Mouse (Mus musculus): Measurements from ENCODE around the gene Slc25a48.

The Slc25a48 gene

DNA sequence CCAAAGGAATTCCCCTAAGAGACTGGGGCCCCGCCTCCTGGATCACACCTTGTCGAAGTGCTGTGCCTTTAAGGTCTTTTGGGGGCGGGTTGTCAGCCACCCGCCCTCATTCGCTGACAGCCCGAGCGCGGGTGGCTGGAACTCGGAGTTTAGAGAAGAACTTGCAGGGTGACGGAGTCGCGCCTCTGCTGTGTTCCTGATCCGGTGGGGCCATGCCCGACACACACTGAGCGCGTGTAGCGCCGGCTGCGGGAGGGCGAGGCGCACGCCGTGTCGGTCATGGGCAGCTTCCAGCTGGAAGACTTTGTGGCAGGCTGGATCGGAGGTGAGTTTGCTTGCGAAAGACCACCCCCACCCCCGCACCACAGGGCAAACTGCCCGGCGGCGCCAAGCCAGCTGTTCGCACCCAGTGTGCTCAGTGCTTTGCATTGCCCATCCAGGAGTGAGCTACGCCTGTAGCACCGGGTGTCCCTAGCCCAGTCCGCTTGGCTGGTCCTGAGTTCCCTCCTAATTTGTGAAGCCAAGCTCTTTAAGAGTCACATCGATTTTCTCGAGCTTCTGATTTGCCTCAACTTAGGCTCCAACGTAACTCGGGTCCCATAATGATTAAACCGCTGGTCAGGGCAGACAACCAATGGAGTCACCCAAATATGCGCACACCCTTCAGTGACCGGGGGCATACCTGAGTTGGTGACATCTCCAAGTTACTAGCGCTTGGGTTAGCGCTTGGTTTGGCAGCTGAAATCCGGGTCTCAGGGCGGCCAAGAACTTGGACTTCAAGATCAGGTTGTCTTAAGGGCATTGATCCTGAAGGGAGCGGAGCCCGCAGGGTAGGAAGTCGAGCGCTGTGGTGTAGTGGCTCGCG is at the start of gene Slc25a48:
Slc25a48 (plus strand) TSS at position 145 of the 865 bp plus-strand sequence.
- DNase-seq (ENCODE audit: low spot score): peak; percentile 23

DNA sequence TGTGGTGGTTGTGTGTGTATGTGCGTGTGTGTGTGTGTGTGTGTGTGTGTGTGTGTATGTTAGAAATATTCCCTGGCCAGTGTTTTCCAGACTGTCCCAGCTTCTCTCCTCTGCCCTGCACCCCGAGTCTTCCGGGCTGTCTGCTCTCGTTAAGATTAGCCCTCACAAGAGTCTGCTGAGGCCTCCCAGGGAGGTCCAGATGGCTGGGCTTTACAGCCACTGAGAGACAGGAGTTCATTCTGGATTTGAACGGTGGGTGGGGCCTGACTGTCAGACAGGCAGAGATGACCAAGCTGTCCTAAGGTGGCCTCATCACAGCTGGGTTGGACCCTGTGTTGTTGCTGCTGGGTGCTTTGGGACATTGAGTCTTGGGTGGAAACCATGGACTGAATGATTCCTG is 40.6 kb upstream of the Slc25a48 start:
- DNase-seq (ENCODE audit: low spot score): peak; percentile 40

DNA sequence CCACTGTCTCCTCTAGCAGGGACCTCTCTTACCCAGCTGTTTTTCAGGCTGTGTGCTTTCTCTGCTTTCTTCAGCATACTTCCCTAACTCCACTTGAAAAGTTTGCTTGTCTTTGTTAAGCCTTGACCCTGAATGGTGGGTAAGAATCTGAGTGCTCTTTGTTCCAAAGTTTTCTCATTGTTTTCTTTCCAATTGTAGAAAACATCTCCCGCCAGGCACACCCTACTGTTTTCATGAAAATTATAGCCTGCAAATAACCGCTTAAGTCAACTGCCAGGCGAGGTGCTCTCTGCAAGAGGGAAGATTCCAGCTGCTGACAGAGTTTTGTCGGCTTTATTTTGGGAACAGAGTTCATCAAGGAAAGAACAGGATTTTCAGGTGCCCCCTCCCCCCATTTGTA is 37.0 kb upstream of the Slc25a48 start:
- DNase-seq (ENCODE audit: low spot score): no peak

DNA sequence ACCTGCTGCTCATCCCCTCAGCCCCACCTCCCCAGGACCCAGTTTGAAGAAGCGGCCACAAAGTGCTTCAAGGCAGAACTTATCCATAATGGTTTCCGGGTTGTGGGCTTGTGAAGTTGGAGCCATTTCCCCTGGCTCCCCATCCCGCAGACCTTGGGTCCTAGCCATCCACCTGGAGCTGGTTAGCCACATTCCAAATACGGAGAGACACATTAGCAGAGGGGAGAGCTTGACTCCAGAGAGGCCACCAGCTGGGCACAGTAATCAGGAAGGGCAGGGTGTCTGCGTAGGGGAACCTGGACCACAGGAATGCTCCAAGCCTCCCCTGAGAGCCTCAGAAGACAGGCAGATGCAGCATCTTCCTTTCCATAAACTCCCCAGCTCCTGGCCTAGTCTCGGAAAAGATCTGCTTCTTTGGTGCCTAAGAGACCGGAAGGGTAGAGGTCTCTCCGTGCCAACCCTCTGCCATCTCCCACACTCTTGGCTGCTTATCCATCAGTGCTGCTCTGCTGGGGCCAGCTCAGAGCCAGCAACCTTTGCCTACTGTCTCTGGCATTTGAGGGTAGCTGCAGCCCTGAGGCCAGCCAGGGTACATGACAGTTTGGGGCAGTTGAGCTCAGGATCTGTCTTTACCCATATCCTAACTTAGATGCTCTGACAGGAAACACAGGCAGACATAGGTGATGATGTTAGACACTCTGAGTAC is 34.6 kb upstream of the Slc25a48 start:
- no peak for DNase-seq (ENCODE audit: low spot score)

DNA sequence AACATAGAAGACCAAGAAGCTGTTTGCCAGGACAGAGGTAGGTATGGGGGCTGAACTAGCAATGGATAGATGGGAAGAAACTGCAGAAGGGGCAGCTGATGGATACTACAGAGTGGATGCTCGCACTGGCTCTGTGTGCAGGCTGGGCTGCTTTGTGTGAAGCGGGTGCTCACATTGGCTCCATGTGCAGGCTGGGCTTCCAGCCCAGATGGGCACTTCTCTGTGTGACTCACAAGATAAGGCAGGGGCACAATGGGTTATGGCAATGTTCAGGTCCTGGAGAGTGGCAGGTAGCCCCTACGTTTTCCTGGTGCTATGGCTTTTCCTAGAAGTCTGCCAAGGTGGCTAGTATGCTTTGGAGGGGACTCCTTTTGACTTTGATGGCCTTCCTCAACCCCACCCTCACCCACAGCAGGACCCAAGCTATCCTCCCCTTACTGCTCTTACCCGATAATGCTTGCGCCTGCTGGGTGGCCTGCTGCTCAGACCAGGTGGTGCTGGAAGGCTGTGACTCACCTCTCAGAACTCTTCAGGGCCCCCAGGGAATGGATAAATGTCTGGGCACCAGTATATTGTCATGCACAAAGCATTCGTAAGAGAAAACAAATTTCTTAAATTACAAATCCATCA is 33.5 kb upstream of the Slc25a48 start:
- DNase-seq (ENCODE audit: low spot score): no peak

GRCm38 (mm10) chr13:56412286-56412873 is 25.8 kb upstream of the Slc25a48 start:
- DNase-seq (ENCODE audit: low spot score): no peak

GRCm38 (mm10) chr13:56418685-56419483 is 19.3 kb upstream of the Slc25a48 start:
- peak; percentile 43 for DNase-seq (ENCODE audit: low spot score)

GRCm38 (mm10) chr13:56419538-56419937 is 18.6 kb upstream of the Slc25a48 start:
- no peak for DNase-seq (ENCODE audit: low spot score)

DNA sequence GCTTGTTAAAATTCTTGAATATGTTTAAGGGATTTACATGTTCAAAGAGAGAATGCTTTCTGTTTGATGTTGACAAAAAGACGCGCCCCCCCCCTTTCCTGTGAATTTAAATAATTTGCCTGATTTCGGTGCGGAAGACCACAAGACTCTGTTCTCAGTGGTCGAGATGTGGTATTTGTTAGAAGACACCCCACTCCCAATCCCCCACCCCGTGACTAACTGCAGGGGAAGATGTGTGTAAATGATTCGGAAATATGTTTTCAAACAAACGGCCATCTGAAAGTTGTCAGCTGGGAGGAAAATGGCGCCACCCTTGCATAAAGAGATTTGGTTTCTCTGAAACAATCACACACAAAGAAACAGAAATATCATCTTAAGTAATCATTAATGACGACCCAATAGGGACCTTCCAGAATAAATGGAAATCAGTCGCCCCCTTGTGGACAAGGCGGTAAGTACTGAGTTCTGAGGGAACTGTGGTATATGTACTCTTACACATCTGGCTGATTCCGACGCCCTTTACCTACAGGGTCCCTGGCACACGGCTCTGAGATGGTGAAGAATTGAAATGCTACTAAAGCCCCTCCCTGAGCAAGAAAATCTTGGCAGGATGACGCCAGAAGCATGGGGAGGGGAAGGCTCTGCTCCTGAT is 16.0 kb upstream of the Slc25a48 start:
- peak; percentile 67 for DNase-seq (ENCODE audit: low spot score)

GRCm38 (mm10) chr13:56425931-56426330 is 12.2 kb upstream of the Slc25a48 start:
- DNase-seq (ENCODE audit: low spot score): peak; percentile 44

GRCm38 (mm10) chr13:56426365-56426764 is 11.8 kb upstream of the Slc25a48 start, which contains the start of gene Gm3045:
Gene Gm3045, plus strand, starts transcription at chr13:56426594.
- no peak for DNase-seq (ENCODE audit: low spot score)

DNA sequence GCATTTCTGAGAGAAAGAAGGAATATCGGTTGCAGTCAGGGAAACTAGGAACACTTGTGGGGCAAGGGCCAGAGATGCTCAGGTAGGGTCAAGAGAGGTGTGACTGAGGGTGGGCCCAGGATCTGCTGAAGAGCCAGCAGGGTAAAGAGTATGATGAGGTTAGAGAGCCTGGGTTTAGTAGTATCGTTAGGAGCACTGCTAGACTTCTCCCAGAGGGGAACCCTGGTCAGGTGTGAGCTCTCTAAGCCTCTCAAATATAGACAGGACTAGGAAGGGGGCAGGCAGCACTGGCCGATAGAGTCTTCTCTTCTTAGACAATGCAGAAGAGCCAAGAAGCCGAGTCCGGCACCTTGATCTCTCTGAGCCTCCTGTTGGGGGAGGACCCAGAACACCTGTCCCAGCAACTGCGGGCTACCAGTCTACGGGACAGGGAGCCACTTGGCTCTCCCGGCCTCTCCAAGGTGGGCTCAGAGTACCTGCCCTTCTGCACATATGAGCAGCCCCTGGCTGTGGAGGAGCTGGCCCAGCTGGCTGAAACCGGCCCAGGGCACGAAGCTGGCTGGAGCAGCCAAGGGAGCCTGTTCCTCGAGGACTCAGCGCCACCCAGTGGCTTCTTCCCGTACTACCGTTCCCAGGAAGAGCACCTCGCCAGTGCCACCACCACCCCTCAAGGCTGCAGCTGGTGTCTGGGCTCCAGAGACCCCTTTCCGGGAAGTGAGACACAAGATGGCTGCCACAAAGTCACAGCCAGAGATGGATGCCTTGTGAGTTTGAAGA is 9.2 kb upstream of the Slc25a48 start:
- DNase-seq (ENCODE audit: low spot score): peak; percentile 36

DNA sequence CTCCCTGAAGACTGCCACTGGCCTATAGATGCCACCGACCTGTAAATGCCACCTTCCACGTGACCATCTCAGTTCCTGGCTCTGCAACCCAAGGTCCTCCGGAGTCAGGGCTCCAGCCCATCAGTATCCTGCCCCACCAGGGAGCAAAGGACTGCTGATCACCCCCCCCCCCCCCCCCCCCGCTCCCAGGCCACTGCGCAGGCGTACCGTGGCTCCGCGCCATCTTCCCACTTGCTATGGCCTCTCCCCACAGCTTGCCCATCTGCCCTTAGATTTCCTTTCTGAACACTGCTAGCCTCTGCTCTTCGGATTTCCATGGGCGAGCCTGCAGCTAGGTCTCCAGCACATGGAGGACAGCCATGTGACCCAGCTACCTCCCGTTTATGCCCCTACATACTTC is 5.7 kb upstream of the Slc25a48 start:
- no peak for DNase-seq (ENCODE audit: low spot score)

GRCm38 (mm10) chr13:56433466-56433865 is 4.7 kb upstream of the Slc25a48 start:
- DNase-seq (ENCODE audit: low spot score): peak; percentile 18

- peak; percentile 46 for DNase-seq (ENCODE audit: low spot score)
Measured at GRCm38 (mm10) chr13:56434311-56434751, 3.8 kb upstream of the Slc25a48 start.

DNA sequence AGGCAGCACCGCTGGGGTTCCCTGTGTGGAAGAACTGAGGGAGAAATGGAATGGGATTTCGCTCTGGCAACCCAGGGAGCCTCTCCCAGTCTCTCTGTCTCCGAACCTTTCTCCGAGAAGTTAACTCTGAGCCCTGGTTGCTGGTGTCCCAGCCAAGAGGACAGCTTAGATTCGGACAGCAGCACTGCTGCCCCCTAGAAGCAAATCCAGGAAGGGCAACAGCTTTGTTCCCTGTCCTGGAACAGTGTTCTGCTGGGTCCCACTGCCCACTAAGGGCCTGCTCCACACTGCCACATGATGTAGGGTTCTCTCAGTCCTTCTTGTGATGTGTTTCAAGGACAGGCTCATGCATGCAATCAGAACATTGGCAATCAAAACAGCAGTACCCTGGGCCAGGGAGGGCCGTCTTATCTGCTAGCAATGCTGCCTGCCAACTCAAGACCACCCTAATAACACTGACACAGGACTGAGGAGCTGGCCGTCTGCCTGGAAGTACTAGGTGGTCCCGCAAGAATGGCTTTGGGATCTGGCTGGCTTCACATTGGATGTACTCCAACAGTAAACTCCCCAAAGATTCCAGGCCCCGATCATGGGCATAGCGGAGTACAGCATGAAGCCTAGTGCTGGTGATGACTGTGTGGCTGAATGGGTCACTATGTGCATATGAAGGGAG is 2.4 kb upstream of the Slc25a48 start:
- DNase-seq (ENCODE audit: low spot score): no peak

GRCm38 (mm10) chr13:56443411-56443810 is 5.3 kb downstream of the Slc25a48 start:
- no peak for DNase-seq (ENCODE audit: low spot score)

- DNase-seq (ENCODE audit: low spot score): no peak
Measured at GRCm38 (mm10) chr13:56444112-56444511, 6.0 kb downstream of the Slc25a48 start.

DNA sequence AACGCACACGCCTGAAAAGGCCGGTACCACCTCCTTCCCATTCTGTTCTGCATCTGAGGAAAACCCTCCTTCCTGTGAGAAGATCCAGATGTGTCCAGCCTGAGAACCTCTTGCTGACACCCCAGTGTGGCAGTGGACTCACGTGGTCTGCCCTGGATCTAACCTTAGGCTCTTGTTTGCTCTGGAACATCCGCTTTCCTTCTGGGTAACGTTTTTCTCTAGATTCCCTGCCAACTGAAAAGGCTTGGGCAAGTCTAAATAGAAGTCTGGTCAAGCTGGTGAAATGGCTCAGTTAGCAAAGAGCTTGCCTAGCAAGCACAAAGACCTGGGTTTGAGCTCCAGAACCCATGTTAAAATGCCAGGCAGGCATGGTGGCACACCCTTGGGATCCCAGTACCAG is 6.8 kb downstream of the Slc25a48 start:
- DNase-seq (ENCODE audit: low spot score): no peak

All from lung, postnatal 25 days (tissue).